Mouse (Mus musculus) forebrain, embryonic 16.5 days (tissue): ENCODE measurements at regions not wholly inside any gene's neighbourhood (a gene's known extent, or its start where the extent isn't known, plus 50 kb on each side); places are given as distances from the start of the nearest gene placed in this dataset.

Source experiments
- ATAC-seq: fragments of 200-750 bp; cut with Nextera tagmentation; 2 replicates; pipeline ENCODE4 v1.8.0; 2017; ENCODE audit warnings: mild to moderate bottlenecking, moderate library complexity
- H3K27ac ChIP-seq: fragments of 300-500 bp; sonication (generic); 2 replicates; pipeline ENCODE4 v1.5.1; 2014; ENCODE audit warnings: low read length, control low read depth
- H3K27me3 ChIP-seq: fragments of 300-500 bp; sonication (generic); replicated peaks from 2 replicates; pipeline ENCODE4 v1.6.1; 2014; ENCODE audit warnings: low read length; ENCODE audit not compliant: control insufficient read depth, insufficient read depth
- H3K36me3 ChIP-seq: fragments of 300-500 bp; sonication (generic); 2 replicates; pipeline ENCODE4 v1.6.1; 2014; ENCODE audit not compliant: control insufficient read depth, insufficient read depth
- H3K4me1 ChIP-seq: fragments of 300-500 bp; sonication (generic); replicated peaks from 2 replicates; pipeline ENCODE4 v1.6.1; 2014; ENCODE audit warnings: low read length; ENCODE audit not compliant: control insufficient read depth, insufficient read depth
- H3K4me2 ChIP-seq: fragments of 300-500 bp; sonication (generic); 2 replicates; pipeline ENCODE4 v1.6.1; 2014; ENCODE audit warnings: mild to moderate bottlenecking, low read length, control low read depth
- H3K4me3 ChIP-seq: fragments of 300-500 bp; sonication (generic); replicated peaks from 2 replicates; pipeline ENCODE4 v1.5.1; 2014; ENCODE audit warnings: mild to moderate bottlenecking, low read length, control low read depth
- H3K9ac ChIP-seq: fragments of 300-500 bp; sonication (generic); replicated peaks from 2 replicates; pipeline ENCODE4 v1.6.1; 2014; ENCODE audit warnings: low read depth, low read length, control low read depth
- H3K9me3 ChIP-seq: fragments of 300-500 bp; sonication (generic); 2 replicates; pipeline ENCODE4 v1.6.1; 2016; ENCODE audit warnings: low read length; ENCODE audit not compliant: control insufficient read depth
- WGBS: fragments of 180-500 bp; shearing (Covaris S2); extraction: QIAGEN DNeasy Blood & Tissue Kit; methylation state at CpG from one replicate; pipeline ENCODE4 v1.1.7; 2014; 5-methylcytosine and 5-hydroxymethylcytosine counted together

GRCm38 (mm10) chr13:82849037-82849436, 654.8 kb upstream of the Mef2c start:
- Histone ChIP-seq H3K27ac (no peak overlapping the region), H3K4me2 (no peak overlapping the region), H3K36me3 (no peaks in the 10 kb centered on the region), H3K4me1 (no peaks in the 10 kb centered on the region), H3K4me3 (no peak overlapping the region), H3K27me3 (no peaks in the 10 kb centered on the region), H3K9ac (no peak overlapping the region), H3K9me3 (no peaks in the 10 kb centered on the region)
- WGBS: 78% methylated on average over 3 of the region's 3 CpGs
- no peak for ATAC-seq

GRCm38 (mm10) chr13:82869869-82870268, 634.0 kb upstream of the Mef2c start:
- H3K27me3 ChIP-seq: no peaks in the 10 kb centered on the region
- H3K4me1 ChIP-seq: no peaks in the 10 kb centered on the region
- H3K36me3 ChIP-seq: no peaks in the 10 kb centered on the region
- no peak overlapping the region for H3K4me2 ChIP-seq
- no peak for ATAC-seq
- H3K9ac ChIP-seq: no peak overlapping the region
- H3K27ac ChIP-seq: no peak overlapping the region
- H3K9me3 ChIP-seq: no peaks in the 10 kb centered on the region
- H3K4me3 ChIP-seq: no peak overlapping the region

GRCm38 (mm10) chr13:82874091-82874490, 629.7 kb upstream of the Mef2c start:
- no peak overlapping the region for H3K4me3 ChIP-seq
- no peak for ATAC-seq
- H3K27ac ChIP-seq: no peak overlapping the region
- H3K9me3 ChIP-seq: no peaks in the 10 kb centered on the region
- no peak overlapping the region for H3K9ac ChIP-seq
- no peak overlapping the region for H3K4me2 ChIP-seq
- H3K27me3 ChIP-seq: no peaks in the 10 kb centered on the region
- no peaks in the 10 kb centered on the region for H3K36me3 ChIP-seq
- no peaks in the 10 kb centered on the region for H3K4me1 ChIP-seq
- WGBS: 78% methylated on average over 1 of the region's 1 CpGs

GRCm38 (mm10) chr13:82883368-82883767, 620.5 kb upstream of the Mef2c start:
- Histone ChIP-seq H3K4me1 (no peaks in the 10 kb centered on the region), H3K9me3 (no peaks in the 10 kb centered on the region), H3K27ac (no peak overlapping the region), H3K27me3 (no peaks in the 10 kb centered on the region), H3K36me3 (no peaks in the 10 kb centered on the region), H3K4me3 (no peak overlapping the region), H3K9ac (no peak overlapping the region), H3K4me2 (no peak overlapping the region)
- no peak for ATAC-seq

- no peak for ATAC-seq
- Histone ChIP-seq H3K4me1 (no peaks in the 10 kb centered on the region), H3K9ac (no peak overlapping the region), H3K4me2 (no peak overlapping the region), H3K9me3 (no peaks in the 10 kb centered on the region), H3K27ac (no peak overlapping the region), H3K4me3 (no peak overlapping the region), H3K27me3 (no peaks in the 10 kb centered on the region), H3K36me3 (no peaks in the 10 kb centered on the region)
- 97% methylated on average over 1 of the region's 1 CpGs for WGBS
Measured at GRCm38 (mm10) chr13:82888755-82889154, 615.1 kb upstream of the Mef2c start.

GRCm38 (mm10) chr13:82892731-82893130, 611.1 kb upstream of the Mef2c start:
- H3K27me3 ChIP-seq: no peaks in the 10 kb centered on the region
- H3K4me3 ChIP-seq: no peak overlapping the region
- H3K36me3 ChIP-seq: no peaks in the 10 kb centered on the region
- H3K27ac ChIP-seq: no peak overlapping the region
- peak; percentile 38 for ATAC-seq
- H3K9me3 ChIP-seq: no peaks in the 10 kb centered on the region
- WGBS: 67% methylated on average over 2 of the region's 2 CpGs
- H3K4me2 ChIP-seq: no peak overlapping the region
- no peak overlapping the region for H3K9ac ChIP-seq
- H3K4me1 ChIP-seq: no peaks in the 10 kb centered on the region

GRCm38 (mm10) chr13:82899686-82900085, 604.1 kb upstream of the Mef2c start:
- Histone ChIP-seq H3K4me2 (no peak overlapping the region), H3K27me3 (no peaks in the 10 kb centered on the region), H3K4me3 (no peak overlapping the region), H3K27ac (no peak overlapping the region), H3K9ac (no peak overlapping the region), H3K9me3 (no peaks in the 10 kb centered on the region), H3K36me3 (no peaks in the 10 kb centered on the region), H3K4me1 (peaks cover 3% of the 10 kb centered on the region; the same call in 1 of the 2 replicates)
- no peak for ATAC-seq
- 68% methylated on average over 4 of the region's 4 CpGs for WGBS

- WGBS: 38% methylated on average over 4 of the region's 4 CpGs
- Histone ChIP-seq H3K27ac (no peak overlapping the region), H3K27me3 (no peaks in the 10 kb centered on the region), H3K4me1 (peaks cover 3% of the 10 kb centered on the region; the same call in 1 of the 2 replicates), H3K4me2 (no peak overlapping the region), H3K4me3 (no peak overlapping the region), H3K9ac (no peak overlapping the region), H3K9me3 (no peaks in the 10 kb centered on the region), H3K36me3 (no peaks in the 10 kb centered on the region)
- ATAC-seq: peak; percentile 69
Measured at GRCm38 (mm10) chr13:82902160-82902559, 601.7 kb upstream of the Mef2c start.

GRCm38 (mm10) chr13:82903637-82904036, 600.2 kb upstream of the Mef2c start:
- Histone ChIP-seq H3K9ac (no peak overlapping the region), H3K27ac (no peak overlapping the region), H3K4me1 (peaks cover 3% of the 10 kb centered on the region; the same call in 1 of the 2 replicates), H3K27me3 (no peaks in the 10 kb centered on the region), H3K4me2 (no peak overlapping the region), H3K36me3 (no peaks in the 10 kb centered on the region), H3K4me3 (no peak overlapping the region), H3K9me3 (no peaks in the 10 kb centered on the region)
- ATAC-seq: peak; percentile 31; the same call in 1 of the 2 replicates

- no peak overlapping the region for H3K4me2 ChIP-seq
- 94% methylated on average over 4 of the region's 4 CpGs for WGBS
Measured at GRCm38 (mm10) chr13:82907689-82908088, 596.1 kb upstream of the Mef2c start.

More at GRCm38 (mm10) chr13:82907689-82908088, 596.1 kb upstream of the Mef2c start:
- Histone ChIP-seq H3K27ac (no peak overlapping the region), H3K36me3 (no peaks in the 10 kb centered on the region), H3K9ac (no peak overlapping the region), H3K27me3 (no peaks in the 10 kb centered on the region), H3K4me3 (no peak overlapping the region), H3K9me3 (no peaks in the 10 kb centered on the region), H3K4me1 (no peaks in the 10 kb centered on the region)
- ATAC-seq: no peak
